Mouse (Mus musculus) kidney, postnatal 4 days (tissue): ENCODE data around the gene Ggt6.

Source experiments
- DNase-seq, 2 experiments: peaks; one replicate each; pipeline ENCODE4 v3.0.0; 2021; ENCODE audit warnings: mixed read lengths in 2 of 2

Gene Ggt6

DNA sequence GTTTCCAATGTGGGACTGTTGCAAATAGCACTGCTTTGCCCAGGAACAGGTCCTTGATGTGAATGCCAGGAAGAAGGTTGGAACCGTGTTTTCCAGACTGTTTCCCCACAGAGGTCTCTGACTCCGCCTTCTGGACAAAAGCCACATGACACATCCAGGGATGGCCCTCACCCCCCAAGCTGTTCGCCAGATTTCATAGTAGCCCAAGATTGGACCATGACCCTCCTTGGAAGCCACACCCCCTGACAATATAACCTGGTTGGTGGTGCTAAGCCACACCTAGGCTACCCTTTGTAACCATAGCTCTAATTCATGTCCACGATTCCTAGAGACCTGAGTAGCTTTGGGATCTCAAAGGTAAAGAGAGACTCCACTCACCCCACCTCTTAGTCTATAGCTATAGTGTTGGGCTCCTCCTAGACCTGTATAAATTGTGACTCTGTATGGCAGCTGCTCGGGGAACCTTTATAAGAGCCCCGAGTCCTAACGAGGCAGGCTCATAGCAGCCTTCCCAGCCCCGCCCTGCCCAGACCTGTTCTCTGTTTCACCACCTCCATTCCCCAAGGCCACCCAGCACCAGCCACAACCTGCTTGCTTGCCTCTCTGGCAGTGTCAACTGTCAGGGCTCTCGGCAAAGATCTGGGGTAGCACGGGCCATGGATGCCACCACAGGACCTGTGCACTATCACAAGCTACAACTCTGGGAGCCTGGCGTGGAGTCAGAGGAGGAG, at the start of gene Ggt6:
Gene Ggt6 (plus strand): TSS at position 564 of the 731 bp plus-strand sequence.
- DNase-seq = peak; percentile 54 to 70

DNA sequence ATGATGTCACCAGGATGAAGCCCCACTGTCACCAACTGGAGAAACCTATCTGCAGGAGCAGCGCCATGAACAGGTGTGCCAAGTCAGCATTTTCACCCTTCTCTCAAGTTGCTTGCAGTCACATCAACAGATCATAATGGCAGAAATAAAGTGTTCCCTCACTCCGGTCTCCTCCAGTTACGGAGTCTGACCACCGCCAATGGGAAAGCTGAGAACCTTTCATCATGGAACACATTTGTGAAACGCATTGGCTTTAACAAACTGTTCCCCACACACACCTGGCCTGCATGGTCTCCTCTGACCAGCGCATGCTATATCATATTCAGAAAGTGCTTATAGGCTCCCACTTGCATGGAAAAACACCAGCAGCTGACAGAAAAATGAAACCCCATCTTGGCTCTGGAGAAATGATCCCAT, 47.2 kb upstream of the Ggt6 start:
- no peak for DNase-seq

DNA sequence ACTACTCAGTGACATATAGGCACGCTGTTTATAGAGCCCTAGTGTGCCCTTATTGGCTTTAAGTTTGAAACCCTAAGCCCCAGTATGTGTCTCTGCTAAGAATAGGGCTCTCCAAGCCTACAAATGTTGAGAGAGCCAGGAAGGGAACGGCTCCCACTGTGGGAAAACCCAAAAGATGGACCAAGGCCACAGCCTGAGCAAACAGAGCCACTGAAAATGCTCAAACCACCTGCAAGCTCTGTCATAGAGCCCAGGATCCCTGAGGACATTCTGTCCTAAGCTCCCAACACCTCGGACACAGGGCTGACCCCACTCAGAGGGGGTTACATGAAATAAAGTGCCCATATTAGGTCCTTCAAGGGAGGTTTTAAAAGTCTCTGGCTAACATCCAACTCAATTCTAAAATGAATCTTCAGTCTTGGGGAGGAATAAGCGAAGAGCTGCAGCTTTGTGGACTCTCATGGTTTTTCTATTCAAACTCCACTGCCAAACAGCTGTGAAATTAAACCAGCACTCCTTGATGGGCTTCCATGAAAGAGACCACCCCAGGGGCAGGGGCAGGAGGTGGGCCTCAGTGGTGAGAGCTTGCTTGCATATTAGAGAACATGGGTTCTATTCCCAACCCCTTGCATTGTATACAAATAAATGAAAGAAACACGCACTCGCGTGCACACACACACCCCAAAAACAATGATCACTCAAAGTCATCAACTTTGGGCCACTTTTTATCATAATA, 45.8 kb upstream of the Ggt6 start:
- DNase-seq = no peak

DNA sequence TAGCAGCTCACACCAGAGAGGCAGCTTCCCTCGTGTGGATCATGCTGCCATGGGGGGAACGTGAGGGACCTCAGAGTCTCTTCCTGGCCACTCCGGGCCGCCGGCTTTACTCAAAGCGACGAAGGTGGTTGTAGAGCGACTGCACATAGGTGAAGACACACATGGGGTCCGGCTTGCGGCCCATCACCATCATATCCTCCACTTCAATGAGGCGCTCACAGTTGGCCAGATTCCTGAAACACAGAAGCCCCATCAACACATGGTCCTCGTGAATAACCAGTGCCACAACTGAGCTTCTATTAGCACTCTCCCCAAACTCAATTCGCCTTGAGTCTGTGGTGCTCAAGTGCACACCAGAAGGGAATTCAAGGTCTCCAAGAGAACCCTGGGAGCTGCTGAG, 44.1 kb upstream of the Ggt6 start:
- DNase-seq = no peak

DNA sequence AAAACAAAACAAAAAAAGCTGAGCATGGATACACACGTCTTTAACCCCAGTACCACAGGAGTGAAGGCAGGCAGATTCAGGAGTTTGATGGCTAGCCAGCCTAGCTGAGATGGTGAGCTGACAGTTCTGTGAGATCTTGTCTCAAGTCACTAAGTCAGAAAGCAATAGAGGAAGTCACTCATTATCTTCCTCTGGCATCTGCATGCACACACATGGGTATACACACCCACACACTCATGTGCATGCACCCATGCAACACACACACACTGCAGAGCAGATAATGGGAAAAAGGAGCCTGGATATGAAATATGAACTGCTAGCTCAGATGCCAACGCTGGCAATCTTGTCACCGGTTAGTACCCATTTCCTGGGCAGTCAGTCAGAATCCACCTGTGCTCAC, 42.1 kb upstream of the Ggt6 start:
- DNase-seq = no peak

DNA sequence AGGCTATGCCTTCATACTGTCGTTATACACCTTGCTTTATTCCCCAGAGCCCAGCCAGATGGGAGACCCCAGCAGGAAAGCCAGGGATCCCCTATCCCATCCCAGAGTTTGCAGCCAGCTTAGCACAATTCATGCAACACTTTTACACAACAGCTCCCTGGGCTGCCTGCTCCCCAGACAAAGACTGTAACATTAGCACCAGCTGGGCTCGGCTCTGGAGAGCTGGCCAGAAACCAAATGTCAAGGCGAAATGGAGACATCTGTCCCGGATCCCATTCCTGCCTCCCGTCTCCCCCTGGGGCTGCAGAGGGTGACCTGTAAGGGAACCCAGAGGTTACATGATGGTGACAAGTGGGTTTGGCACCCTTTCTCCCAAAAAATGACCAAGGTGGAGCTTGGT, 41.7 kb upstream of the Ggt6 start:
- peak; percentile 63 to 73 for DNase-seq

DNA sequence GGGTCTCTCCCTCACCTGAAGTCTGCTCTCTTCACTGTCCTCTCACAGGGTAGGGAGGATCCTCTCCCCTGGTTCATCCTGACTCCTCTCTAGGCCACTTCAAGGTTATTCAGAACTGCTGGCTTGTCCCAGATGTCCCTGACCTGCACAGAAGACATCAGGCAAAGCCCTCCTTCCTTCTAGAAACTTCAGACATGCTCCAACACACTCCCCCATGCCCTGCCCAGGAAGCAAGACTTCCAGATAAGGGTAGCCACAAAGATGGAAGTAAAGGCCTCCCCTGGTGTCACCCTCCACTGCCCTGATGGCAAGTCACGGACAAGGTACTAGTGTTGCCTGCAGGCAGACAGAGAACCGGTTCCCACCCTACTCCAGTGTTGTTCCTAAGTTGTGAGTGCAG, 40.6 kb upstream of the Ggt6 start:
- DNase-seq = no peak

DNA sequence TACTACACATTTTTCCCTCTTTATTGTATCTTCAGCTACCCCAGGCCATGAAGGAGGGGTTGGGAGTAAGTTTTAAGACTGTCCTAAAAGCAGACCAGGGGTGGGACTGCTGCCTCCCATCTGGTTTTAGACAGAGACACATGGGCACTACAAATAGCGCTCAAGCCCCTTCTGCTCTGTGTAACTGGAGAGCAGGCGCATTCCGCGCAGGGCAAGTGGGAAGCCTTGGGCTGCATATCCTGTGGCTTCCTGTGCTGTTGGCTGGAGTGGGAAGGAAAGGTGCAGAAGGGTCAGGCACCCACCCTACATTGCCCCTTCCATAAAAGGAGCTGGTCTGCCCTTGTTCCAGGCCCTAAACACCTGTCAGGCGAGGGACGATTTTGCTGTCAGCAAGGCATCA, 39.7 kb upstream of the Ggt6 start:
- DNase-seq = no peak

DNA sequence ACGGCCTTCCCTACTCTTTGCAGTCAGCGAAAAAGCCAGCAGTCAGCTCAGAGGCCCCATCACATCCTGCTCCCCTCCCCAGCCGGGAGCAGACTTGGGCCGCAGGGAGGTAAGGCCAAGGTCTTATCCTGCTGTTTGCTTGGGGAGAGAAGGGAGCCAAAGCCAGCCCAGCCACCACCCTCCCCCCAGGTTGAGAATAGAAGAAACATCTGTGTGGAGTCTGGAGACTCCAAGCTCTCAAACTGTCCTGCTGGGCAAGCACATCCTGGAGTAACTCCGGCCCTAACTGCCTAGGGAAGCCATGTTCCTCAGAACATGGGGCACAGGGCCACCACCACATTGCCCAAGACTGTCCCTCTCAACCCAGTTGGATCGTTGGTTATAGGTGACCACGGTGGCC, 38.7 kb upstream of the Ggt6 start:
- DNase-seq = peak; percentile 40 to 57

DNA sequence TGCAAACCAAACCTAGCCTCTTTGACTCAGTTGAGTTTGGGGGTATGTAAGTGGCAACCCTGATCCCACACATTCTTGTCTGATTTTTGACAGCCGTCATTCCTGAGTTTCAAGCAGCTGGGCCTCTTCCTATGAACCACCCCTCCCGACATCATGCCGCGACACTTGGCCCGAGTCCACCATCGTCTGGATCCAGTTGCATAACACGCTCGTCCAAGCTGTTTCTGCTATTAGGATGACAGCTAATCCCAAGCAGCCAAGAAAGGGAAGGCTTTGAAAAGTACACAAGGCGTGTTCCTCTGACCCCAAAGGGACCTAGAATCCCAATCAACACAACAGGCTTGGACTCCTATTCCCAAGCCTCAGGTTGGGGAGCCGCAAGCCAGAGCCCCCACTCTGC, 38.3 kb upstream of the Ggt6 start:
- peak; percentile 85 to 87 for DNase-seq

DNA sequence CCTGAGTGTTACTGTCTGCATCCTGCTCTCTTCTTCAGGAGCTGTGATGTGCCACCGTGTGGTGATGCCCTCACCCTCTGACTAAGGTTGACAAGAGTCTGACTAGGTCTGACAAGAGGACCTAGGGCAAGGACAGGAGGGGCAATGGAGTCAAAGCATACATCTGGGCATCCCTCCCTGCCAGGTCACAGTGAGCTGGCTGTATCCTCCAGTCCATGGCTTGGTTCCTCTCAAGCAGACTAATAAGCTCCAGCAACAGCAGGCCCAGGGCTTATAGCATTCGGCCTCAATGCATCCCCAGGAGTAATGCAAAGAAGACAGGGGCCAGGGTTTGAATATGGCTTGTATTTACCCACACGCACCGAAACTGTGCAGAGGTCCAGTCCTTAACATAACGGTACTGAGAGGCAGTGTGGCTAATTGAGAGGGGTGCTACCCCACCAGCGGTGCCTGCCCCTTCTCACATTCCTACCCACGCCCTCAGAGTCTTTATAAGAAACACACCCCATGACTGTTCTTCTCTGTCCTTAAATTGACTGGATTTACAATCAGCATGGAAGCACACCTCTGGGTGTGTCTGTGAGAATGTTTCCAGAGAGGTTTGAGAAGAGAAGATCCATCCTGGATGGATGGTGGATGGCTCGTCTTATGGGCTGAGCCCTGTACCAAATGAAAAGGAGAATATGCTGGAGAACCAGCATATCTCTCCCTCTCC, 37.4 kb upstream of the Ggt6 start:
- no peak for DNase-seq

DNA sequence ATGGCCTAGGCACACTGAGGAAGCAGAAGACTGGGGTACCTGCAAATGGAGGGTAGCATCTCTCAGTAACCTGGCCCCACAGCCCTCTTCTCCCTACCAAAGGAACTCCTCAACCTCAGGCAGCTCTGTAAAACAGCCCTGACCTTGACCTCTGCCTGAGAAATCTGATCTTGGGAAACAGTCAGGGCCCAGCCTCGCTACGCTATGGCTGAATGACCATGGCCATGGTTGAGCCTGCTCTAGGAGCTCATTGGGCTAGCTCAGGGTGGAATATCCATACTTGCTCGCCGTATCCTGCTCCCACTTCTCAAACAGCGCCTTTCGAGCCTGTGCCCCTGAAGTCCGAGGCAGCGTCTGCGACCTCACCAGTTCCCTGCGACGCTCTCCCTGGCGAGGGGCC, 34.3 kb upstream of the Ggt6 start:
- DNase-seq = peak; percentile 49 to 72

DNA sequence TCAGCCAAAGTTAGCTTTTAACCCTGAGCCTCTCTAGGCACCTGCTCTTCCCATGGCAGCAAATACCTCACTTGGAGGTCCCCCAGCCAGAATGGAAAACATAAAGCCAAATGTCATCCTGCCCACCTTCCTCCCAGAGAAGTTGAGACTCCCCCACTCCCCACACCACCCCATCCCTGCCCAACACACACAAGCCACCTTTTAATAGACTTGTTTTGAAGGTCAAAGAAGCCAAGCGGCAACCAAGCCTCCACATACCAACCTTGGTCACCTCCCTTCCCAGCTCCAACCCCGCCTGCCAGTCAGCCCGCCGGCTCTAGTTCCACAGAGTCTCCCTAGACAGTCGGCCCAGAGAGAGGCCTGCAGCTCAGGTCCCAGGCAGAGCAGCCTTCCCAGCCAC, 33.3 kb upstream of the Ggt6 start:
- peak; percentile 69 to 83 for DNase-seq

DNA sequence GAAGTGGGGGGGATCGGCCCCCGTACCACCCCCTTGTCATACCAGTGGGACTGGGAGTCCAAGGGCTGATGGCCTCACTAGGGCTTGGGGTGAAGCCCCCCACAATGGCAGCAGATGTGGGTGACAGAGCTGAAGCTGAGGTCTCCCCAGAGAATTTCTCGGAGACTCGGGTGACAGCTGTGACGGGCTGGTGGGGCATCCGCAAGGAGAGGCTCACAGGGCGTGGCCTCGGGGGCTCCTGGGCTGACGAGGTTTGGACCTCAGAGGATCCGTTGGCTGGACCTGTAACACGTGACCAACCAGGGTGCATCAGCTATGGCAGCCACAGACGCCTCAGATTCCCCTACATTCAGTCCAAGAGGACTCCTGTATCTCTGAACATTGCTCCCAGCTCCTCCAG, 32.4 kb upstream of the Ggt6 start:
- DNase-seq = no peak

DNA sequence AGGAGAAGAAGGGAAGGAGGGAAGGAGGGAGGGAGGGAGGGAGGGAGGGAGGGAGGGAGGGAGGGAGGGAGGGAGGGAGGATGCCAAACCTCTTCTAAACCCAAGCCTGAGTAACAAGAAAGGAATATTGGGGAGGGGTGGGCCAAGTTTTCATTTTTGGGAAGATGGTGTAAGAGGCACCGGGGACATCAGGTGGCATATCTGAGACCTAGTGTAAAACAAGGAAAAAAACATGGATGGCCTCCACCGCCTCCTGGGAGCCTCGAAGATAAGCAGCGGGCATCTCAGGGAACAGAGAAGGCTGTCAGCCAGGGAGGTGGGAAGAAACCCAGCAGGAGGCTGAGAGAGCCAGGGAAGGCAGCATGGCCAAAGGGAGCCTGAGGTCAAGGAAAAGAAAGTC, 29.8 kb upstream of the Ggt6 start:
- no peak for DNase-seq

DNA sequence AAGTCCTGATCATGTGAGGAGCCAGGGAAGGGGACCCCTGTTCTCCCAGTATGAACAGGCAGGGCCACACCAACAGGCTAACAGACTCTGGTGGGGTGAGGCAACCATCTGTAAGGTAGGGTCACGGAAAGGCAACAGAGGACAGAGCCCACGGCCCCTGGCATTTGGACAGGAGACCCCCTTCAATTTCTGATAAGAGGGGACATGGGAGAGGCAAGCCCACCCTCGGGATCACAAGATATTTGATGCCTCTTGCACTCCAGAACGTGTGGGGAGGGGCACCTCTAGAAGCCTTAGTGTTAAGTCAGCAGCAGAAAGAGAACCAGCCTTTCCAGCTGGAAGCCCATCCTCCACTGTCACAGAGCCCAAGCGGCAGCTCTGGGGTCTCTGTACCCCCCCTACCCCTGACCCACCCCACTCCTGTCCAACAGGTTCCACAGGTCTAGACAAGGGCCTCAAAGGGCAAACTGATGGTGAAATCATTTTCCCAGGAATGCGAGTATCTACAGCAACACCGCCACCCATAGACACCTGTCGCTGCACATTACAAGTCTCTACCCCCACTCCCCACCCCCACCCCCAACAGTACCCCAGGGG, 29.1 kb upstream of the Ggt6 start:
- peak in 1 of 2 experiments; percentile 21 for DNase-seq

DNA sequence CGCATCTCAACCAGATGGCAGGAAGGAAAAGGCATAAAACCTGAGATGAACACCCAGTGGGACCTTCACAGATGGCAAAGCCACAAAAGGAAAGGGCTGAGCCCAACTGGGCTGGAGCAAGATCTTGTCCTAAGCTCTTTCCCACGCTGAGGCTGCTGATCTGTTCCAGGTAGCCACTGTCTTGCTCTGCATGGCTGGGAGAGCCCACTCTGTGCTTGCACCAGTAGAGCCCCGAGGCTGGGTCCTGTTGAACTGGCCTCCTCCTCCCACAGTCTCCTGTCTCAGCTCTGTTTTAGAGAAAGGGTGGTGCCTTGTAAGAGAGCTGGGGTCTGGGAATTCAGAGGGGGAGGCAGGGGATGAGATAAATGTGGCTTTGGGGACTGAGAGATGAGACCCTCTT, 28.2 kb upstream of the Ggt6 start:
- DNase-seq = peak in 1 of 2 experiments; percentile 34

DNA sequence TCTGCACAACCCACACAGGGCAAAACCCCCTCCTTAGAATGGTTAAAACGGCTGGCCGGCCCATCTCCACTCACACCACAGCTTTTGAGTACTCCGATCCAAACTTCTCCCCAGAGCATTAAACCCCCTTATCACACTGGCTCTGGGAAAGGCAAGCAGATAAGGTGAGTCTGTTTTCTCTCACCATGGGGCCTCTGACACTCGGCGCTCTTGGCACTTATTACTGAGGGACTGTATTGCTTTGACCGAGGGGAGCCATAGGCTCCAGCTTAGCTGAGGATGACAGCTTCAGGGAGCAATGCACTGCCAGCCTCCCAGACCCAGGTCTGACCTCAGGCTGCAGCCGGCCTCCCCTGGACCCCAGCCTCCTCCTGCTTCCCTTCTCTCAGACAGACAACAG, 27.8 kb upstream of the Ggt6 start:
- peak in 1 of 2 experiments; percentile 22 for DNase-seq

DNA sequence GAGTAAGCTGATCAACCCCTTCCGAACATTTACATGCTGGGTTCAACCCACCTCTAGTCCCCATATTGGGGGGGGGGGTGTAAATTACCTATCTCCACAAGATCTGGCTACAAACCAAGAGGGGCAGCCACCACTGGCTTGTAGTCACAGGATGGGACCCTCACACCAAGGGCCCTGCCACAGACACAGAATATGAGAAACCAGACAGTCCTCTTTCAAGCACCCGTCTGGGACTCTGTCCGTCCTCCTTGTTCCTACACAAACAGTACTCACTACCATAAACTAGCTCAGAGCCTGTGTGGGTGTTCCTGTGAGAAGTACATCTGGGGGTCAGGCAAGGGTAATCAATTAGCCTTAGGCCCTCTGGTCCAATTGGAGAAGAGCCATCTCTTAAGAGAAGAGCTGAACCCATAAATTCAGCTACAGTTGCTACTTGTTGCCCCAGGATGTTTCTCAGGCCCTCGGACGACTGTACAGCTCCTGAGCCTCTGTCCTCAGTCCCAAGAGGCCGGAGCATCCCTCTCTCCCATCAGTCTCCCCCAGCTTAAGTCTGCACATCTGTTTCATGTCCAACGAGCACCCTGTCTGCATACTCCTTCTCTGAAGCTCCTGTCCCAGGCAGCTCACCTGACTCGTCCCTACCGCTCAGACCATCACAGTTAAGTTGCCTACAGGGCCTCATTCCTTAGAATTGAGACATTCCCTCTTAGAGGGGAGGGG, 26.7 kb upstream of the Ggt6 start:
- DNase-seq = peak in 1 of 2 experiments; percentile 15

DNA sequence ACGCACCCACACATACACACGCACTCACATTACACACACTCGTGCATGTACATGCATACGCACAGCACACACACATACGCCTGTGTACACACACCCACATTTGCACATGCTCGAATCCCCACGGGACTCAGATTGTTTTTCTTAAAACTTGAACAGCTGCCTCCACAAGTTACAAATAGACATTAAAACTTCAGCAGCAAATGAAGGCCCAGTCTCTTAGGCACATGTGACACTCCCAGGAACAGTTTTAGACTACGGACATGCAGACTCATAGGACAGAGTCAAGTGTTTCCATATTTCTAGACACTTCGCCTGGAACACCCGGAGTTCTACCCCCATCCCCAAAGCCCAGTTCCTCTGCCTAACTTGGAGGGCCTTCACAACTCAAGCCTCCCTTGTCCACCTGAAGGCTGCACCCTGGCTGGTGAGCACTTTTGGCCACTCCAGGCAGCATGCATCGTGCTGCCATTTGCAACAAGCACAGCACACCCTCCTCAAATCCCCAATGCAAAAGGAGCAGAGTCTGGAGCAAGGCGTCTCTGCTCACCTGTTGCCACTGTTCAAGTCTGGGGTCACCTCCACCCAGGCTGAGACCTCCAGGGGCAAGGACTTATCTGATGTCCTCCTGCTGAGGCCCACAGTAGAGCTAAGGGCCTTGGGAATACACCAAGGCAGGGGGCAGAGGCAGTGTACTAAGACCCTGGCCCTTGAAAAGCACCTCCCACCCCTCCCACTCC, 25.5 kb upstream of the Ggt6 start:
- DNase-seq = peak in 1 of 2 experiments; percentile 34

DNA sequence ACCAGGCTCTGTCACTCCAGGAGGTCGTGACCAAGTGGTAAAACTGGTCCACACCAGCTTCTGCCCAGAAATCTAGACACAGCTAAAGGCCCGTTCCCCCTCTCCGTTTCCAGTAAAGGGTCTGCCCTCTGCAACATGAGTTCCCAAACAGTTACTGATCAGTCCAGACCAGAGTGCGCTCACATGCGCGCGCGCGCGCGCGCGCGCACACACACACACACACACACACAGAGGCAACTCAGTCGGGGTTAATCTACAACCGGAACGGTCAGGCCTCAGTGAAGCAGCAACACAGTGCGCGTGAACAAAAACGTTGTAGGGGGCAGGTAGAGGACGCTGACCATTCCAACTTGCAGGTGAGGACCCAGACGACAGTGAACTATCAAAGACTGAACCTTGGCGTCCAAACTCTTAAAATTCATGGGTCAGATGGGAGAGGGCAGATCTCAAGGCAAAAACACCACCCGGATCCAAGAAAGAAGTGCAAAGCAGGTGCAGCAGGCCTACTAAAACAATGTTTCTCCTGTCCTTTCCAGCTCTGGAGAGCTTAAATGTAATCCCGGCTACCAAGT, 24.7 kb upstream of the Ggt6 start:
- peak; percentile 76 to 86 for DNase-seq
